Mouse (Mus musculus) liver (tissue): Measurements from ENCODE around the gene Mylpf.
"Not testable (repeated sequence)": the region's sequence is repeated elsewhere in the genome, so short reads cannot be mapped to it uniquely, and the experiment has no call there.

Experiments
- DNase-seq: peaks from one replicate; pipeline ENCODE4 v3.0.0-alpha.2; 2020; ENCODE audit warnings: mixed read lengths

The Mylpf gene

DNA sequence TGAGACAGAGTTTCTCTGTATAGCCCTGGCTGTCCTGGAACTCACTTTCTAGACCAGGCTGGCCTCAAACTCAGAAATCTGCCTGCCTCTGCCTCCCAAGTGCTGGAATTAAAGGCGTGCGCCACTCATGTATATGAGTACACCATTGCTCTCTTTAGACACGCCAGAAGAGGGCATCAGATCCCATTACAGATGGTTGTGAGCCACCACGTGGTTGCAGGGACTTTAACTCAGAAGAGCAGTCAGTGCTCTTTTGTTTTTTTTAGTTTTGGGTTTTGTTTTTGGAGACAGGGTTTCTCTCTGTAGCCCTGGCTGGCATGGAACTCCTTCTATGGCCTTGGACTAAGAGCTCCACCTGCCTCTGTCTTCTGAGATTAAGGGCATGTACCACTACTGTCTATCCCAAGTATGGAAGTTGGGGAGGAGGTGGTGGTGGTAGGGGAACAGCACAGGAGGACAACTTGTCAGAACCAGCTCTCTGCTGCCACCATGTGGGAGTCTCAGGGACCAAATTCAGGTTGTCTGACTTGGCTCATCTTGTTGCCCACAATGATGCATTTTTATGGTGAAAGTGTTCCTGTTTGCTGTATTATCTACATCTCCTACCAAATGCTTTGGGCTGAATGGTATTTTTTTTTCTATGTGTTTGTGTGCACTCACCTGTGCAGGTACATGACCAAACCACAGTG, 20.1 kb downstream of the Mylpf start:
- DNase-seq = peak; percentile 91

DNA sequence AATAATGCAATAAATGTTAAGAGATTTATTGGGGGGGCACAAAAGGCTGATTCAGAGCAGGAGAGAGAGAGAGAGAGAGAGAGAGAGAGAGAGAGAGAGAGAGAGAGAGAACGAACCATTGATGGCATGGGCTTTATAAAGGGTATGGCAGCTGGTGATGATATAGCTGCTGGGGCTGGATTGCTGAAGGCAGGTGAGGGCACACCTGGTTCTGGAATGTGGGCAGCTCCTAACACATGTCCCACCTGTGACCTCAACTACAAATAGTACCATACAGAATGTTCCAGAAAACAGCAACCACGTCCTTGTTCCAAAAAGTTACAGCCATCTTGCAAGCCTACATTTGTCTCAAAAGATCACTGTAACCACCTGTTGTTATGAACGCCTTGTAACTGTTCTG, 22.7 kb downstream of the Mylpf start:
- no peak for DNase-seq

GRCm38 (mm10) chr7:127231826-127232621, 23.3 kb downstream of the Mylpf start:
- DNase-seq = peak; percentile 4

DNA sequence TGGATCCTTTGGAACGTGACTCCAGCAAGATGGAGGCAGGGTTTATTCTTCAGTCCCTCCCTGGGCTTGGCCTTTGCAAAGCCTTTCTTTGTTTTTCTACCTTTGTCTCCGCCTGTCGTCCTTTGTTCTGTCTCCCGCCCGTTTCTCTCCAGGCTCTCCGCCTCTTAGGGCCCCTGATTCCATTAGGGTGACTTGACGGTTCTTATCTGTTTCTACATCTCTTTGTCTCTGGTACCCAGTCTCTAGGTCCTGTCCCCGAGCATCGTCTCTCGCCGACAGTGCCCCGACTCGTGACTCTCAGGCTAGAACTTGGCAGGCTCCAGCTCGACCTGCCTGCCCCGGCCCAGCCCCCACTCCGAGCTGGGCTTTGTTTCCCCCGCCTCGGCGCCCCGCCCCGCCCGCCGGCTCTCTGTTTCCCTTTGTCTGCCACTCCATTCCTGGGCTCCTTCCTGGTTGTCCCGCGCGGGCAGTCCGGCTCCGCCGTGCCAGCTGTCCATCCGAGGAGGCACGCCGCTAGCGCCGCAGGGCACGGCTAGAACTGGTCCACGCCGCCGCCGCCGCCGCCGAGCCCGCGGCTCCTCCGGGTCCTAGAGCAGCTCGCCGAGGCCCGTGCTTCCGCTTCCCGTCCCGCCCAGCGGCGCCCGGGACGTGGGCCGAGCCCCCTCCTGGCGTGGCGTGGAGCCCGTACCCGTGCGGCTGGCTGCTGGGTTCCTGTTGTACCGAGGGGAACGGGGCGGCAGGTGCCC, 24.1 kb downstream of the Mylpf start, which contains the start of the genes Zfp553 and Sept1:
Zfp553 (plus strand) TSS at position 440 of the 746 bp plus-strand sequence.
Sept1 (minus strand) TSS at position 509 of the 746 bp plus-strand sequence.
- peak; percentile 85 for DNase-seq

DNA sequence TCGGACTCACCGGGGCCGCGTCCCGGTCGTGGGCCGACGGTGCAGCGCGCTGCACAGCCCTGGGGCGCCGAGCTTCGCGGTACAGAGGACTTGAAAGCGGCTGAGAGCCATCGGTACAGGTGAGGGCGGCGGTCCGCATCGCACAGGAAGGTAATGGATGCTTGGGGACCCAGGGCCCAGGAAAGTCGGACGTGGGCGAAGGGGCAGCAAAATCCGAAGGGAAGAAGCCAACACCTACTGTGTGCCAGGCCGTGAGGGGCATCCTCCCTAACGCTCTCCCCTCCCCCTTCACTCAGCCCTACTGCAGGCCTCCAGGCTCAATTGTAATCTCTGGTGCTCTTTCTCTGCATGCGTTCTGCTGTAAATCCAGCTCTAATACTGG, 24.7 kb downstream of the Mylpf start:
- no peak for DNase-seq

DNA sequence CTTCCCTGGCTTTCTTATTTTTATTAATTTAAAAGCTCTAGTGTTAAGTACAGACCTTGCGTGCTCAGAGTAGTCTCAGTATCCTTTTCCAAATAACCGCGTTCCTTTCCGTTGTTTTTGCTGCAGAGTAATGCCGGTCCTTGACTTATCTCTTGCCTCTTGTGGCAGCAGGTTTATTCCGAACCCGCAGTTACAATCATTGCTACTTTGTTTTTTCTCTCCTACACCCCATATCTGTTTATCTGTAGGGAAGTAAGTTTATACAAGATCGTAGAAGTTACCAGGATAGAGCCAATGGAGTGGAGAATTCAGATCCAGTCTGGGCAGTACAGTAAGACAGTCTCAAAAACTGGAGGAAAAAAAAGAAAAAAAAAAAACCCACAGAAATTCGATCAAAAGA, 25.1 kb downstream of the Mylpf start:
- no peak for DNase-seq

GRCm38 (mm10) chr7:127234777-127235176, 26.1 kb downstream of the Mylpf start:
- DNase-seq = no peak

GRCm38 (mm10) chr7:127243361-127243867, 34.7 kb downstream of the Mylpf start:
- DNase-seq = no peak

DNA sequence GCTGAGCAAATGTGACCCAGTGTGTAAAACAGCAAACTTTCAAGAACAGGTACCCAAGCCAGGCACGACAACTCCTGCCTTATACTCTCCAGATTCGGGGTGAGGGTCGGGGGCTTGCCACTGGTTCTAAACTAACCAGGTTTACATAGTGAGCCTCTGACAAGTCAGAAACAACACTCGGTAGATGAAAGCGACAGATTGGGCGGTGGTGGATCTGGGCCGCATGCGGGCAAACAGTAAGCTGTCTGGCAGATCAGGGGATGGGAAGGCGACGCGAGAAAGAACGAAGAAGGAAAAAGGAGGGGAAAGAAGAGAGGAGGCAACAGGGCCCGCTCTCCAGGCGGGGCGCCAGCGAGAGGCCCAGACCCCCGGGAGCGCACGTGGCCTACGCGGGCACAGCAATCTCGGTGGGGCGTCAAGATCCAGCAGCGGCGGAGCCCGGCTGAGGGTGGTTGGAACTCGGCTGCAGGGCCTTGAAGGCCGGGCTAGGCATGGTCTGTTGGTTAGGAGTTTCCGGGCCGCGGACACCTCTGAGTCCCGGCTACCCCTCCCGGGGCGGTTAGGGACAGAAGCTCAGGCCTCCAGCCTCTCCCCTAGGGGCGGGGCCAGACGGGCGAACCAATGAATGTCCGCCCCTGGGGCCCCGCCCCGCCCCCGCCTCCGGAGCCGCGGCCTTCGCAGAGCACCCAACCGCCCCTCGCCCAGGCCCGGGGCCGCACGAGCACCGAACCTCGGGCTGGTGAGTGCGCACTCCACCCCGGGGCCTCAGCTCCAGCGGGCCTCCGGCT, 35.4 kb downstream of the Mylpf start, which contains the start of gene Zfp771:
Zfp771 (plus strand) TSS at position 405 of the 788 bp plus-strand sequence.
- peak; percentile 98 for DNase-seq

DNA sequence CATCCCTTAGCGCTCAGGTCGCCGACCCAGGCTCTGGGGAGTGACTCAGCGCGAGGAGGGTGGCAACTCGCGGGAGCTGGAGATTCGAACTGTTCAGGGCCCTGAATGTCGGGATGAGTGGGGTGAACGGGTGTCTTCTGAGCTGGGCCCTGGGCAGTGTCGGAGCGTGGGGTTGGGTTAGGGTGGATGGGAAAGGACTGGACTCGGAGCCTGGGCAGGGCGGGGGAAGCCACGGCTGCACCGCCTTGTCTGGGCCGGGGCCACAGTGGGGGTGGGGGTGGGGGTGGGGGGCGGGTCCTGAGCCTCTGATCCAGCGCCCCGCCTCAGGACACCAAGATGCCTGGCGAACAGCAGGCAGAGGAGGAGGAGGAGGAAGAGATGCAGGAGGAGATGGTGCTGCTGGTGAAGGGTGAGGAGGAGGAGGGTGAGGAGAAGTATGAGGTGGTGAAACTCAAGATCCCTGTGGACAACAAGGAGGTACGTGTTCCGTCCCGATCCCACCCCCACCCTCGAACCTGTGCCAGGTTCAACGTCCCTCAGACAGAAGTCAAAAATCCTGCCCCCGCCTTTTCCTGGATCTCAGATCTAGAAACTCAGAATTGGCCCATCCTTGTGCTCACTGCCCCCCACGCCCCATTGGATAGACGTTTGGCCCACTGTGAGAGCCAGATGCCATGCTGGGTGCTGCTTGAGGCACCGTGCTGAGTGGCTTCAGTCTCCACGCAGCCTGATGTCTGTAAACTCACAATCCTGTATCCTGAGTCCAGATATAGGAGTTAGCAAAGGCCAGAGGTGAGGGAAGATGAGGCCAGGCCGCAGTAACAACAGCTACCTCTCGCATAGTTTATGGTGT, 36.2 kb downstream of the Mylpf start:
- DNase-seq = peak; percentile 64

- not testable (repeated sequence) for DNase-seq
Measured at GRCm38 (mm10) chr7:127250511-127250910, 41.8 kb downstream of the Mylpf start.

- DNase-seq = peak; percentile 37
Measured at GRCm38 (mm10) chr7:127252414-127252813, 43.7 kb downstream of the Mylpf start.

DNA sequence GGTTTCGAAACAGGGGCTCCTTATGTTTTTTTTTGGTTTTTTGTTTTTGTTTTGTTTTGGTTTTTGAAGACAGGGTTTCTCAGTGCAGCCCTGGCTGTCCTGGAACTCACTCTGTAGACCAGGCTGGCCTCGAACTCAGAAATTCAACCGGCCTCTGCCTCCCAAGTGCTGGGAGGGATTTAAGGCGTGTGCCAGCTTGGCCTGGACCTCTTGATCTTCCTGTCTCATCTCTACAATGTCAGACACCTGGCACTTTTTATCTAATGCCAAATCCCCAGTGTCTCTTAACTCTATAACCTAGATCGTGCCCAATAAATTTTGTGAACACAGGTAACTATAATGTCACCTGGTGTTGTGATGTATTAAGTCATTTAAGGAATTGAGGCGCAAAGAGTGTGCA, 44.7 kb downstream of the Mylpf start:
- no peak for DNase-seq

DNA sequence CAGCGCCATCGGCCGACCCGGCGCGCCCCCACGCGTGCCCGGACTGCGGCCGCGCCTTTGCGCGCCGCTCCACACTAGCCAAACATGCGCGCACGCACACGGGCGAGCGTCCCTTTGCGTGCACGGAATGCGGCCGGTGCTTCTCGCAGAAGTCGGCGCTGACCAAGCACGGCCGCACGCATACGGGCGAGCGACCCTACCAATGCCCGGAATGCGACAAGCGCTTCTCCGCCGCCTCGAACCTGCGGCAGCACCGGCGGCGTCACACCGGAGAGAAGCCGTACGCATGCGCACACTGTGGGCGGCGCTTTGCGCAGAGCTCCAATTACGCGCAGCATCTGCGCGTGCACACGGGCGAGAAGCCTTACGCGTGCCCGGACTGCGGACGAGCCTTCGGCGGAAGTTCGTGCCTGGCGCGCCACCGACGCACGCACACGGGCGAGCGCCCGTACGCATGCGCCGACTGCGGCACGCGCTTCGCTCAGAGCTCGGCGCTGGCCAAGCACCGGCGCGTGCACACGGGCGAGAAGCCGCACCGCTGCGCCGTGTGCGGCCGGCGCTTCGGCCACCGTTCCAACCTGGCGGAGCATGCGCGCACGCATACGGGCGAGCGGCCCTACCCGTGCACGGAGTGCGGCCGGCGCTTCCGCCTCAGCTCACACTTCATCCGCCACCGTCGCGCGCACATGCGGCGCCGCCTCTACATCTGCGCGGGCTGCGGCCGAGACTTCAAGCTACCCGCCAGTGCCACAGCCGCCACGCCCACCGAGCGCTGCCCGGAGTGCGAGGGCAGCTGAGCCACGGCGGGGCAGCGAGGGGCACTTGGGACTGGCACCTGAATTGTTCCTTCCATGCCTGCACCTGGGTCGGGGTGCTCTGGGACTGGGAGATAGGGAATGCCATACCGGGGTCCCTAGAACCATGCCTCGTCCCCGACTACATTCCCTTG, 45.4 kb downstream of the Mylpf start:
- DNase-seq = peak; percentile 96

DNA sequence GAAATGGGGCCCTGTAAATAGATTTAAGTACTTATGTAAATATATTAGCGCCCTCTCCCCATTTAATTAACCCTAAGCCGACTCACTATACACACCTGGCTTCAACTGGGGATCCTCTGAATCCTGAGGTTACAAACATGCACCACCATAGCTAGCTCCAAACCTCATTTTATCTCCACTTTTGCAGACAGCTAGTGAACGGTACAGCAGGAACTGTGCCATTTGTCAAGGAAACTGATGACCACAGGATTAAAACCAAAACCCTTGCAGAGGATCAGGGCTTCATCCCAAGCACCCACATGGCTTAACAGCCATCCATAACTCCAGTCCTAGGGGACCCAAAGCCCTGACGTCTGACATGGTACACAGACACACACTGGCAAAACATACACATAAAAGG, 46.3 kb downstream of the Mylpf start:
- no peak for DNase-seq

DNA sequence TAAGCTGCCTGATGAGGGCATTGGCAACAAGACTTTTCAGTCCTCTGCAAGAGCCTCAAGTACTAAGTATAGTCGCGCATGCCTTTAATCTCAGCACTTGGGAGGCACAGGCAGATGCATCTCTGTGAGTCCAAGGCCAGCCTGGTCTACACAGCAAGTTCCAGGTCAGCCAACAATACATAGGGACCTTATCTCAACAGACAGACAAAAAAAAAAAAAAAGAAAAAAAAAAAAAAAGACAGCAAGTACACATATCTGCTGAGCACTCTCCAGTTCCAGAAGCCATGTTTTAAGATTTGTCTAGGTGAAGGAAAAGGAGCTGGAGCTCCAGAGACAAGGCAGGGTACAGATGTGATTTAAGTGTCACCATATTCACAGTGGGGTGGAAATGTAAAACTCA, 47.3 kb downstream of the Mylpf start:
- DNase-seq = no peak

DNA sequence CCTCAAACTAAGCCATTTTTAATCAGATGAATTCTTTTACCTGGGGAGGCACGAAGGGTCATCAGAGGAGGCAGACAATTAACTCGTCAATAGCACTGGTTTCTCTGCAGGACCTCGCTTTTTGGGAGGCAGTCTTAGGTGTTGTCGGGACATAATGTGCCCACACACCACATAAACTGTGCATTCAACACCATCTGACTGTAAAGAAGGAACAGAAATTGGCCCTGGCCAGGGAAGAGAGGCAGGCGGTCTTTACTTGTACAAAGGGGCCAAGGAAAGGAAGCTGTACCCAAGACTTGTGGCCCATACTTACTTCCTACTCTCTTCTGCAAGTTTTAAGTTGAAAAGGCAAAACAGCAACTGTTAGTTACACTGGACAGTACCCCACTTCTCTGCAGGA, 47.8 kb downstream of the Mylpf start:
- DNase-seq = no peak

GRCm38 (mm10) chr7:127259186-127259905, 50.7 kb downstream of the Mylpf start:
- no peak for DNase-seq
